Mouse (Mus musculus): Measurements from ENCODE around the gene Majin. TPM values are rescaled to one million over a fixed set of nuclear protein-coding genes. Genes with fewer than 3 reads are reported as not detected.

The Majin gene
- total and polyA plus RNA-seq, 2 experiments = not detected

- WGBS = 36% methylated on average over 8 of the region's 8 CpGs
- Histone ChIP-seq H3K4me1 (ENCODE audit: control insufficient read depth, insufficient read depth, low read length) (peaks cover 42% of the 10 kb centered on the region), H3K9ac (ENCODE audit: low read depth, low read length) (no peak overlapping the region), H3K27me3 (ENCODE audit: control insufficient read depth, insufficient read depth, low read length) (no peaks in the 10 kb centered on the region), H3K36me3 (ENCODE audit: control insufficient read depth, insufficient read depth, low read length) (no peaks in the 10 kb centered on the region), H3K4me3 (ENCODE audit: insufficient read depth, low read depth, low read length) (no peak overlapping the region), H3K79me2 (ENCODE audit: control insufficient read depth, insufficient read depth, low read length) (no peaks in the 10 kb centered on the region), H3K27ac (replicated peaks; ENCODE audit: insufficient read depth, low read depth, low read length) (peak overlapping the region; percentile 84)
- no peak for TF ChIP-seq CTCF (IDR thresholded peaks at IDR 0.05; ENCODE audit: low read depth, low read length)
- TF ChIP-seq POLR2A (IDR thresholded peaks at IDR 0.05; ENCODE audit: extremely low read depth, insufficient read depth, low read length) = no peak
- DNase-seq (ENCODE audit: extremely low read depth, low read depth, low spot score) = peak; percentile 92
Measured at GRCm38 (mm10) chr19:6269798-6270475, 85.7 kb downstream of the Majin start.

GRCm38 (mm10) chr19:6270661-6271060 is 86.5 kb downstream of the Majin start:
- H3K9ac ChIP-seq (ENCODE audit: low read depth, low read length) = peak overlapping the region; percentile 4; the same call in 1 of the 2 replicates
- no peaks in the 10 kb centered on the region for H3K36me3 ChIP-seq (ENCODE audit: control insufficient read depth, insufficient read depth, low read length)
- no peak overlapping the region for H3K4me3 ChIP-seq (ENCODE audit: insufficient read depth, low read depth, low read length)
- peaks cover 40% of the 10 kb centered on the region for H3K4me1 ChIP-seq (ENCODE audit: control insufficient read depth, insufficient read depth, low read length)
- no peak for DNase-seq (ENCODE audit: extremely low read depth, low read depth, low spot score)
- 34% methylated on average over 9 of the region's 9 CpGs for WGBS
- H3K79me2 ChIP-seq (ENCODE audit: control insufficient read depth, insufficient read depth, low read length) = no peaks in the 10 kb centered on the region
- no peak for TF ChIP-seq POLR2A (IDR thresholded peaks at IDR 0.05; ENCODE audit: extremely low read depth, insufficient read depth, low read length)
- TF ChIP-seq CTCF (IDR thresholded peaks at IDR 0.05; ENCODE audit: low read depth, low read length) = no peak
- peak overlapping the region; percentile 84 for H3K27ac ChIP-seq (replicated peaks; ENCODE audit: insufficient read depth, low read depth, low read length)
- no peaks in the 10 kb centered on the region for H3K27me3 ChIP-seq (ENCODE audit: control insufficient read depth, insufficient read depth, low read length)

GRCm38 (mm10) chr19:6271206-6271605 is 87.0 kb downstream of the Majin start:
- H3K9ac ChIP-seq (ENCODE audit: low read depth, low read length) = peak overlapping the region; percentile 4; the same call in 1 of the 2 replicates
- 29% methylated on average over 8 of the region's 8 CpGs for WGBS

GRCm38 (mm10) chr19:6272053-6272452 is 87.9 kb downstream of the Majin start:
- Histone ChIP-seq H3K79me2 (ENCODE audit: control insufficient read depth, insufficient read depth, low read length) (peaks cover 3% of the 10 kb centered on the region), H3K9ac (ENCODE audit: low read depth, low read length) (no peak overlapping the region), H3K4me1 (ENCODE audit: control insufficient read depth, insufficient read depth, low read length) (peaks cover 38% of the 10 kb centered on the region), H3K27me3 (ENCODE audit: control insufficient read depth, insufficient read depth, low read length) (no peaks in the 10 kb centered on the region), H3K27ac (replicated peaks; ENCODE audit: insufficient read depth, low read depth, low read length) (0 out of 2 replicates have a peak overlapping the region, but pooled peaks have one; percentile 20), H3K36me3 (ENCODE audit: control insufficient read depth, insufficient read depth, low read length) (no peaks in the 10 kb centered on the region), H3K4me3 (ENCODE audit: insufficient read depth, low read depth, low read length) (no peak overlapping the region)
- TF ChIP-seq CTCF (IDR thresholded peaks at IDR 0.05; ENCODE audit: low read depth, low read length) = no peak
- TF ChIP-seq POLR2A (IDR thresholded peaks at IDR 0.05; ENCODE audit: extremely low read depth, insufficient read depth, low read length) = no peak
- no peak for DNase-seq (ENCODE audit: extremely low read depth, low read depth, low spot score)
- 54% methylated on average over 7 of the region's 7 CpGs for WGBS

More at GRCm38 (mm10) chr19:6271206-6271605, 87.0 kb downstream of the Majin start:
- Histone ChIP-seq H3K4me1 (ENCODE audit: control insufficient read depth, insufficient read depth, low read length) (peaks cover 39% of the 10 kb centered on the region), H3K27ac (replicated peaks; ENCODE audit: insufficient read depth, low read depth, low read length) (peak overlapping the region; percentile 84; the same call in 1 of the 2 replicates), H3K36me3 (ENCODE audit: control insufficient read depth, insufficient read depth, low read length) (no peaks in the 10 kb centered on the region), H3K4me3 (ENCODE audit: insufficient read depth, low read depth, low read length) (no peak overlapping the region), H3K79me2 (ENCODE audit: control insufficient read depth, insufficient read depth, low read length) (no peaks in the 10 kb centered on the region), H3K27me3 (ENCODE audit: control insufficient read depth, insufficient read depth, low read length) (no peaks in the 10 kb centered on the region)
- DNase-seq (ENCODE audit: extremely low read depth, low read depth, low spot score) = no peak
- no peak for TF ChIP-seq CTCF (IDR thresholded peaks at IDR 0.05; ENCODE audit: low read depth, low read length)
- TF ChIP-seq POLR2A (IDR thresholded peaks at IDR 0.05; ENCODE audit: extremely low read depth, insufficient read depth, low read length) = no peak

DNA sequence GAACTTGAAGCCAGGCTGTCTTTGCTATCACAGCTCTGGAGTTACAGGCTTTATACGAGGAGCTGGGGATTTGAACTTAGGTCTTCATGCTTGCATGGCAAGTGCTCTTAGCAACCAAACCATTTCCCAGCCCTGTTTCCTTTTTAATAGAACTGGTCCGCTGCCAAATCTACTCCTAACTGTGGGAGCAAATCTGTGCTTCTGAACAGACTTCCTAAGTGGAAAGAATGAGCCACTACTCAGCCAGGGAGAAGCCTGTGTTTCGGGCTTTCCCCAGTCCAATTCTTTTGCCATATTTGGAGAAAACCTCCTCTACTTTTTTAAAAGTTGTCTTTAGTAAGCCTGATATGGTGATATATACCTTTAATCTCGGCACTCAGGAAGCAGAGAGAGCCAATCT is 88.5 kb downstream of the Majin start:
- Histone ChIP-seq H3K4me1 (ENCODE audit: control insufficient read depth, insufficient read depth, low read length) (peaks cover 33% of the 10 kb centered on the region), H3K36me3 (ENCODE audit: control insufficient read depth, insufficient read depth, low read length) (no peaks in the 10 kb centered on the region), H3K79me2 (ENCODE audit: control insufficient read depth, insufficient read depth, low read length) (peaks cover 8% of the 10 kb centered on the region), H3K27ac (replicated peaks; ENCODE audit: insufficient read depth, low read depth, low read length) (no peak overlapping the region), H3K27me3 (ENCODE audit: control insufficient read depth, insufficient read depth, low read length) (no peaks in the 10 kb centered on the region), H3K9ac (ENCODE audit: low read depth, low read length) (no peak overlapping the region), H3K4me3 (ENCODE audit: insufficient read depth, low read depth, low read length) (no peak overlapping the region)
- DNase-seq (ENCODE audit: extremely low read depth, low read depth, low spot score) = no peak
- 79% methylated on average over 4 of the region's 4 CpGs for WGBS
- TF ChIP-seq POLR2A (IDR thresholded peaks at IDR 0.05; ENCODE audit: extremely low read depth, insufficient read depth, low read length) (no peak), CTCF (IDR thresholded peaks at IDR 0.05; ENCODE audit: low read depth, low read length) (no peak)

- Histone ChIP-seq H3K4me1 (ENCODE audit: control insufficient read depth, insufficient read depth, low read length) (peaks cover 37% of the 10 kb centered on the region), H3K9ac (ENCODE audit: low read depth, low read length) (no peak overlapping the region), H3K79me2 (ENCODE audit: control insufficient read depth, insufficient read depth, low read length) (peaks cover 13% of the 10 kb centered on the region), H3K27me3 (ENCODE audit: control insufficient read depth, insufficient read depth, low read length) (no peaks in the 10 kb centered on the region), H3K36me3 (ENCODE audit: control insufficient read depth, insufficient read depth, low read length) (no peaks in the 10 kb centered on the region), H3K27ac (replicated peaks; ENCODE audit: insufficient read depth, low read depth, low read length) (no peak overlapping the region), H3K4me3 (ENCODE audit: insufficient read depth, low read depth, low read length) (no peak overlapping the region)
- no peak for DNase-seq (ENCODE audit: extremely low read depth, low read depth, low spot score)
- 44% methylated on average over 4 of the region's 4 CpGs for WGBS
- TF ChIP-seq CTCF (IDR thresholded peaks at IDR 0.05; ENCODE audit: low read depth, low read length) = no peak
- TF ChIP-seq POLR2A (IDR thresholded peaks at IDR 0.05; ENCODE audit: extremely low read depth, insufficient read depth, low read length) = no peak
Measured at GRCm38 (mm10) chr19:6273592-6273991, 89.4 kb downstream of the Majin start.

Other genes starting within 250 kb of the Majin start
- gene Pola2, start 220.2 kb upstream of the Majin start, total RNA-seq (2014; rRNA removed) = 6.7 and 8.3 TPM in 2 replicates
- 10.5 and 14.3 TPM in 2 replicates for gene Pola2, start 220.2 kb upstream of the Majin start, polyA plus RNA-seq (2012; rRNA removed)
- gene Slc22a20, start 198.2 kb upstream of the Majin start, total RNA-seq (2014; rRNA removed) = not detected in 2 replicates
- gene Slc22a20, start 198.2 kb upstream of the Majin start, polyA plus RNA-seq (2012; rRNA removed) = not detected in 2 replicates
- gene Capn1, start 168.5 kb upstream of the Majin start, total RNA-seq (2014; rRNA removed) = 8.0 and 9.9 TPM in 2 replicates
- gene Capn1, start 168.5 kb upstream of the Majin start, polyA plus RNA-seq (2012; rRNA removed) = 10.6 and 12.7 TPM in 2 replicates
- 7.6 and 15.2 TPM in 2 replicates for gene Syvn1, start 137.8 kb upstream of the Majin start, total RNA-seq (2014; rRNA removed)
- 53.0 and 64.7 TPM in 2 replicates for gene Syvn1, start 137.8 kb upstream of the Majin start, polyA plus RNA-seq (2012; rRNA removed)
- 27.1 and 27.2 TPM in 2 replicates for gene Mrpl49, start 126.6 kb upstream of the Majin start, total RNA-seq (2014; rRNA removed)
- gene Mrpl49, start 126.6 kb upstream of the Majin start, polyA plus RNA-seq (2012; rRNA removed) = 13.6 and 16.8 TPM in 2 replicates
- 455 and 560 TPM in 2 replicates for gene Fau, start 126.5 kb upstream of the Majin start, total RNA-seq (2014; rRNA removed)
- gene Fau, start 126.5 kb upstream of the Majin start, polyA plus RNA-seq (2012; rRNA removed) = 715 and 820 TPM in 2 replicates
- 10.9 and 12.6 TPM in 2 replicates for gene Znhit2, start 123.2 kb upstream of the Majin start, total RNA-seq (2014; rRNA removed)
- gene Znhit2, start 123.2 kb upstream of the Majin start, polyA plus RNA-seq (2012; rRNA removed) = 52.6 and 52.7 TPM in 2 replicates
- 185 and 210 TPM in 2 replicates for gene Tm7sf2, start 116.0 kb upstream of the Majin start, total RNA-seq (2014; rRNA removed)
- 433 and 503 TPM in 2 replicates for gene Tm7sf2, start 116.0 kb upstream of the Majin start, polyA plus RNA-seq (2012; rRNA removed)
- 16.0 and 19.8 TPM in 2 replicates for gene Vps51, start 107.2 kb upstream of the Majin start, total RNA-seq (2014; rRNA removed)
- 30.4 and 36.3 TPM in 2 replicates for gene Vps51, start 107.2 kb upstream of the Majin start, polyA plus RNA-seq (2012; rRNA removed)
- gene Tmem262, start 104.4 kb upstream of the Majin start, total RNA-seq (2014; rRNA removed) = not detected in 2 replicates
- gene Tmem262, start 104.4 kb upstream of the Majin start, polyA plus RNA-seq (2012; rRNA removed) = not detected in 2 replicates
- 0.34 and 0.46 TPM in 2 replicates for gene Gm28374, start 102.1 kb upstream of the Majin start, total RNA-seq (2014; rRNA removed)
- gene Gm28374, start 102.1 kb upstream of the Majin start, polyA plus RNA-seq (2012; rRNA removed) = 0.20 TPM in 1 of 2 replicates, not detected in the other
- gene Zfpl1, start 99.4 kb upstream of the Majin start, total RNA-seq (2014; rRNA removed) = 7.9 and 11.0 TPM in 2 replicates
- gene Zfpl1, start 99.4 kb upstream of the Majin start, polyA plus RNA-seq (2012; rRNA removed) = 45.1 and 49.1 TPM in 2 replicates
- gene Cdca5, start 99.4 kb upstream of the Majin start, total RNA-seq (2014; rRNA removed) = 0.28 and 0.47 TPM in 2 replicates
- 0.18 and 0.20 TPM in 2 replicates for gene Cdca5, start 99.4 kb upstream of the Majin start, polyA plus RNA-seq (2012; rRNA removed)
- gene AC131692.1, start 90.0 kb upstream of the Majin start, total RNA-seq (2014; rRNA removed) = not detected in 2 replicates
- gene AC131692.1, start 90.0 kb upstream of the Majin start, polyA plus RNA-seq (2012; rRNA removed) = not detected in 2 replicates
- not detected in 2 replicates for gene Naaladl1, start 78.6 kb upstream of the Majin start, total RNA-seq (2014; rRNA removed)
- gene Naaladl1, start 78.6 kb upstream of the Majin start, polyA plus RNA-seq (2012; rRNA removed) = not detected in 2 replicates
- gene Sac3d1, start 65.7 kb upstream of the Majin start, total RNA-seq (2014; rRNA removed) = 4.0 and 4.9 TPM in 2 replicates
- 19.4 and 22.0 TPM in 2 replicates for gene Sac3d1, start 65.7 kb upstream of the Majin start, polyA plus RNA-seq (2012; rRNA removed)
- 7.2 and 10.5 TPM in 2 replicates for gene Snx15, start 56.1 kb upstream of the Majin start, total RNA-seq (2014; rRNA removed)
- gene Snx15, start 56.1 kb upstream of the Majin start, polyA plus RNA-seq (2012; rRNA removed) = 19.1 and 20.5 TPM in 2 replicates
- 0.74 and 1.6 TPM in 2 replicates for gene Batf2, start 43.4 kb upstream of the Majin start, total RNA-seq (2014; rRNA removed)
- 1.1 and 2.4 TPM in 2 replicates for gene Batf2, start 43.4 kb upstream of the Majin start, polyA plus RNA-seq (2012; rRNA removed)
- gene Arl2, start 42.8 kb upstream of the Majin start, total RNA-seq (2014; rRNA removed) = 2.5 and 3.0 TPM in 2 replicates
- gene Arl2, start 42.8 kb upstream of the Majin start, polyA plus RNA-seq (2012; rRNA removed) = 13.9 and 16.3 TPM in 2 replicates
- 0.27 and 0.28 TPM in 2 replicates for gene Gpha2, start 42.0 kb downstream of the Majin start, total RNA-seq (2014; rRNA removed)
- not detected in 2 replicates for gene Gpha2, start 42.0 kb downstream of the Majin start, polyA plus RNA-seq (2012; rRNA removed)
- 3.2 and 3.3 TPM in 2 replicates for gene Ppp2r5b, start 51.5 kb downstream of the Majin start, total RNA-seq (2014; rRNA removed)
- gene Ppp2r5b, start 51.5 kb downstream of the Majin start, polyA plus RNA-seq (2012; rRNA removed) = 12.5 and 14.5 TPM in 2 replicates
- 9.1 and 16.0 TPM in 2 replicates for gene Atg2a, start 57.3 kb downstream of the Majin start, total RNA-seq (2014; rRNA removed)
- 26.8 and 32.3 TPM in 2 replicates for gene Atg2a, start 57.3 kb downstream of the Majin start, polyA plus RNA-seq (2012; rRNA removed)
- 25.3 and 29.7 TPM in 2 replicates for gene Ehd1, start 92.3 kb downstream of the Majin start, total RNA-seq (2014; rRNA removed)
- gene Ehd1, start 92.3 kb downstream of the Majin start, polyA plus RNA-seq (2012; rRNA removed) = 140 and 154 TPM in 2 replicates
- gene Cdc42bpg, start 122.1 kb downstream of the Majin start, total RNA-seq (2014; rRNA removed) = 3.1 and 4.6 TPM in 2 replicates
- gene Cdc42bpg, start 122.1 kb downstream of the Majin start, polyA plus RNA-seq (2012; rRNA removed) = 6.7 and 7.3 TPM in 2 replicates
- 9.3 and 10.1 TPM in 2 replicates for gene Men1, start 150.6 kb downstream of the Majin start, total RNA-seq (2014; rRNA removed)
- gene Men1, start 150.6 kb downstream of the Majin start, polyA plus RNA-seq (2012; rRNA removed) = 26.6 and 29.4 TPM in 2 replicates
- 12.8 and 17.1 TPM in 2 replicates for gene Map4k2, start 156.7 kb downstream of the Majin start, total RNA-seq (2014; rRNA removed)
- gene Map4k2, start 156.7 kb downstream of the Majin start, polyA plus RNA-seq (2012; rRNA removed) = 33.0 and 39.1 TPM in 2 replicates
- gene Sf1, start 179.3 kb downstream of the Majin start, total RNA-seq (2014; rRNA removed) = 28.5 and 34.8 TPM in 2 replicates
- gene Sf1, start 179.3 kb downstream of the Majin start, polyA plus RNA-seq (2012; rRNA removed) = 45.7 and 62.8 TPM in 2 replicates
- 0.94 and 1.6 TPM in 2 replicates for gene Pygm, start 200.0 kb downstream of the Majin start, total RNA-seq (2014; rRNA removed)
- gene Pygm, start 200.0 kb downstream of the Majin start, polyA plus RNA-seq (2012; rRNA removed) = 1.1 and 2.3 TPM in 2 replicates
- 19.9 and 23.4 TPM in 2 replicates for gene Rasgrp2, start 215.0 kb downstream of the Majin start, total RNA-seq (2014; rRNA removed)
- 36.5 and 39.5 TPM in 2 replicates for gene Rasgrp2, start 215.0 kb downstream of the Majin start, polyA plus RNA-seq (2012; rRNA removed)
- 0.28 and 1.1 TPM in 2 replicates for gene Nrxn2, start 234.3 kb downstream of the Majin start, total RNA-seq (2014; rRNA removed)
- 1.2 and 2.4 TPM in 2 replicates for gene Nrxn2, start 234.3 kb downstream of the Majin start, polyA plus RNA-seq (2012; rRNA removed)

Measured in liver, adult 2 months (tissue).